Mouse (Mus musculus) A20 (cell line): Measurements from ENCODE around the gene Rufy3.
"Not testable (repeated sequence)": the region's sequence is repeated elsewhere in the genome, so short reads cannot be mapped to it uniquely, and the experiment has no call there.

ENCODE experiments used
- DNase-seq: peaks from one replicate; pipeline ENCODE4 v3.0.0-alpha.2; 2011; ENCODE audit warnings: low read depth, low spot score

Rufy3 gene

DNA sequence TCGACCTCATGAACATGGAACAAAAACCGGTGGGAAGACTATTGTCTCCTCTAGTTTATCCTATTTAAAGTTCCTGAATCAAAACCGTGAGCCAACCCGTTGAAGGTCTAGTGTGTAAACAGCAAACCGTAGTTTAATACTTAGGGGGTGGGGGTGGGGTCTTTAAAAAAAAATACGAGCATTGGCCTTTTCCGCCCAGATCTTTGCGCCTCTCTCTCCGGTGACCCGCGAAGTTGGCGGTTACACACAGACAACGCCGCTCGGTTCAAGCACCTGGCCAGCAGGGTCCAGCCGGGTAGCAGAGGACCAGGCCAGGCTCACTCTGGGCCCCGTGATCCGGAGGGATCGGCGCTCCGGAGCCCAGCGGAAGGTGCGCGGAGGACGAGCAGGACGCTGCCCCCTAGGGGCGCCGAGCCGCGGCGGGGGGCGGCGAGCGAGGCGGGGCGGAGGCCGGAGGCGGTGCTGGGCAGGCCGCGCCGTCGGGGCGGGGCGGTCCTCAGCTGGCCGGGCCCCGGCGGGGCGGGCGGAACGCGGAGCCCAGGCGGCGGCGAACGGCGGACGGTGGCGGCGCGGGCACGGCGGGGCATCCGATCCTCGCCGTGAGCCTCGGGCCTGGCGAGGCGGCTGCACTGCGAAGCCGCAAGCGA lies at the start of gene Rufy3:
Rufy3 (plus strand) TSS at position 540 of the 647 bp plus-strand sequence.
- DNase-seq, result peak; percentile 89

DNA sequence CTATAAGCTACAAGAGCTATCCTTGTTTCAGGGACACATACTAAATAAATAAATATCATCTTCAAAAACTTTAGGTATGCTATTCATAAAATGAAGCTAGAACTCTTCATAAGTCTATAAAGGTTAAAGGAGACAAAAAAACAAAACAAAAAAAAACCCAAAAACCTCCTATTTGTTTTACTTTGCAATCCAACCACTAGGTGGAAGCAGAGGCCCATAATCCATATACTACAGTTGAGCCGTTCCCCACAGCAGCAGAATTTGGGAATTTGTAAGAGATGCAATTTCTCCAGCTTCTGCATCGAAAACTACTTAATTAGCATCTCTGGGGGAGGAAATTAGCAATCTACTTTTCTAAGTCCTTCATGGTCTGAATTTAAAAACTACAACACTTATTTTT lies 45.6 kb upstream of the Rufy3 start:
- peak; percentile 56 for DNase-seq

DNA sequence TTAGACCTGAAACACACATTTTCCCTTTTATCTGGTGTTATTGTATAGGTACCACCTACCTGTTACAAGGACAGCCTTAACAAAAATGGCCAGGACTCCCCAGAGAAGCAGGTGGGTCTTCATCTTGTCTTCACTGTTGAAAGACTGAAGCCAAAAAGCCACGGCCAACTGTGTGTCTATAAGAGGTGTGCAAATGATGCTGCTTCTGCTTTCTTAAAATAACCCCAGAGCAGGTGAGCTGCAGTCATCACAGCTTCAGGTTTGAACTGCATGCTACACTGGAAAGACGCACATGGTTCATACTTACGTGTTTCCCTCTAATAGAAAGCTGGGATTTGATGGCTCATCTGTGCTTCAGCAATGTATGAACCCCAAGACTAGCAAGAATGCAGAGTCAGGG lies 37.2 kb upstream of the Rufy3 start, which contains the start of gene Jchain:
Jchain (minus strand) TSS at position 235 of the 400 bp plus-strand sequence.
- DNase-seq, result peak; percentile 93

DNA sequence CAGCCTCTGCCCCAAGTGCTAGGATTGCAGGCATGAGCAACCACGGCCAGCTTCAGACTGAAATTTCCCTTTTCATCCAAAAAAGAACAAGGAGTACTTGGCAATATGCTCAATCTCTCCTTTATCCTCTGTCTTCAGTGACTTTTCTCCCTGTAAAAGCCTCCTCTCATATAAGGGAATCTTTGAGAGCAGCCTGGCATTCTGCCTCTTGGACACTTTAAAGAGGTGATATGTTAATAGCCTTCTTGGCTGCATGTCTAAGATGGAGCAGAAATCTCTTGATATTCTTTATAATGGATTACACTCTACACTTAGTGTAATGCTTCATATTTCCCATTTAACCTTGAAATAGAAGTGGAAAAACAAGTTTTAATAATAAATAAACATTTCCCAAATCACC lies 33.9 kb upstream of the Rufy3 start:
- DNase-seq, result no peak

DNA sequence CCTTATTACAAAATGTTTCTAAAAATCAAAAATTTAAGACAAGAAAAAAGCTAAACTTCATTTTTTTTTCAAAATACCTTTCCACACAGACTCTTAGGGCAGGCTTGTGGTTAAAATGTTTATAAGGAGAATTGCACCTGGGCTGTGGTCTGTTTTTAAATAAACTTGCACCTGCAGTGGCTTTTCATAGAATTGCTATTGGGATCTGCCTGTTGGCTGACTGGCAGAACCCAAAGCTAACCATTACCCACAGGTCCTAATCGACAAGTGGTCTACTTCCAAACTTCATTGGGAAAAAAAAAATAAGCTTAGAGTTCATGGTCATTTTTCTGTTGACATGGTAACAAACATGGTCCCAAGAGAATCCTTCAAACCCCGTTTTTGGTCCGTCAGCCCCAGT lies 30.1 kb upstream of the Rufy3 start:
- peak; percentile 91 for DNase-seq

DNA sequence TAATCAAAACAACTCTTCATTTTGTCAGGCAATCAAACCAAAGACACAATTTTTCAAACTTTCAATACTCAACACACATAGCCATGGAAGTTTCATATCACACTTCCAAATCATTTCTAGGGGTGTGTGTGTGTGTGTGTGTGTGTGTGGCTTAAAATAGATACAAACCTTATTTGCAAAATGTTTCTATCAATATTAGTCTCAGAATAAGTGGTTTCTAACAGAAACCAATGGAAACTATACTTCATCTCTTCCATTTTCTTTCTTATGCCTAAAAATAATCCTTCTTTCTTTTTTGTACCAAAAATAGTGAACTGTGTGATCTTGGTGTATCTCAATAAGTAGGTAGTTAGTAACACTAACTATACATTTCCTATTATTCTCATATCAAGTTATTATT lies 24.0 kb upstream of the Rufy3 start:
- DNase-seq, result no peak

DNA sequence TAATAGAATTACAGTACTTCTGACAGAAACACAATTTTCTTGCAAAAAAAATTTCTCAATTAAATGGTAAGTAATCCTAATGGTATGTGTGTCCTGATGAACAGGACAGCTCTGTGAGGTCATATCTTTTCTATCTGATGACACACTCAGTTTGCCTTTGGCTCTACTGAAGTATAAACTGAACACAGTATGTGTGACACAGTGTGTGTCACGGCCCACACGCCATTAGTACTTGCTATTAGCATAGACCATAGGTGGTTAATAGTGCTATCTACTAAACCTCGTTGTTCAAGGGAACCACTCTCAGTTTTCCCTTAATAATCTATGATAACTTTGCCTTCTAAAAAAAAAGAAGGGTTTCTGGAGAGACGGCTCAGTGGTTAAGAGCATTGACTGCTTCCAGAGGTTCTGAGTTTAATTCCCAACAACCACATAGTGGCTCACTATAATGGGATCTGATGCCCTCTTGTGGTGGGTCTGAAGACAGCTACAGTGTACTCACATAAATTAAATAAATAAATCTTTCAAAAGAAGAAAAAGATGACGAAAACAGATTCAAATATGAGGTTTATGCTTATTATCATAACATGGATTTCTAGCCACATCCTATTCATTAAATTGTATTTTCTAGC lies 22.1 kb upstream of the Rufy3 start:
- DNase-seq, result peak; percentile 86

DNA sequence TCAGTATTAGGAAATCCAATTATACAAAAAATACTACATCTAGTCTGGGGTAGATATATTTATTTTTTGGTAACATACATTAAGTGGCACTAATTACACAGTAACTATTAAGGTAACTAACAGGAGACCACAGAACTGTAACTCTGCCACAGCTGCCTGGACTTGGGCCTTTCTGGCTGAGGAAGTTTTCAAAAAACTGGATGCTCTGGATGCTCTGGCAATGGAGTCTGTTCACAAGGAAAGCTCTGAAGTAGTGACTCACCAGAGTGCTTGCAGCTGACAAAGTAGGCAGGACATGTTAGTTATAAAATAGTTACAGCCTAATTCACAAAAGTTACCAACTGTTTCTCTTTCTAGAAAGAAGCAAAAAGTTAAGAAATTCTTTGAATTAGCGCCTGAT lies 20.4 kb upstream of the Rufy3 start:
- DNase-seq, result not testable (repeated sequence)

DNA sequence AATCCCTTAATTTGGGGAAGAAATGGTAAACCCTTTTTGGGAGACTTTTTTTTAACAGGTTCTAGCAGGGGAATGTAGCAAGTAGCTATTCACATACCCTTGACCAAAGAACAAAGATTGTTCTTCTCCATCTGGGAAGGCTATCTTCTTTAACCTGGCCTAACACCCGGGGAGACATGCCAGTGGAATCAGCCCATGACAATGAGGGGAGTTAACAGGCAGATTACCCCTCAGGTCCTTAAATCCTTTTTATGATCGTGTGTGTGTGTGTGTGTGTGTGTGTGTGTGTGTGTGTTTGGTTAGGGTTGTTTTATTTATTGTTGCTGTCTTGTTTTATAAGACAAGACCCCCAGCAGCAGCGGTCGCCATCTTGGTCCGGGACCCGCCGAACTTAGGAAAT lies 19.3 kb upstream of the Rufy3 start:
- DNase-seq, result no peak

DNA sequence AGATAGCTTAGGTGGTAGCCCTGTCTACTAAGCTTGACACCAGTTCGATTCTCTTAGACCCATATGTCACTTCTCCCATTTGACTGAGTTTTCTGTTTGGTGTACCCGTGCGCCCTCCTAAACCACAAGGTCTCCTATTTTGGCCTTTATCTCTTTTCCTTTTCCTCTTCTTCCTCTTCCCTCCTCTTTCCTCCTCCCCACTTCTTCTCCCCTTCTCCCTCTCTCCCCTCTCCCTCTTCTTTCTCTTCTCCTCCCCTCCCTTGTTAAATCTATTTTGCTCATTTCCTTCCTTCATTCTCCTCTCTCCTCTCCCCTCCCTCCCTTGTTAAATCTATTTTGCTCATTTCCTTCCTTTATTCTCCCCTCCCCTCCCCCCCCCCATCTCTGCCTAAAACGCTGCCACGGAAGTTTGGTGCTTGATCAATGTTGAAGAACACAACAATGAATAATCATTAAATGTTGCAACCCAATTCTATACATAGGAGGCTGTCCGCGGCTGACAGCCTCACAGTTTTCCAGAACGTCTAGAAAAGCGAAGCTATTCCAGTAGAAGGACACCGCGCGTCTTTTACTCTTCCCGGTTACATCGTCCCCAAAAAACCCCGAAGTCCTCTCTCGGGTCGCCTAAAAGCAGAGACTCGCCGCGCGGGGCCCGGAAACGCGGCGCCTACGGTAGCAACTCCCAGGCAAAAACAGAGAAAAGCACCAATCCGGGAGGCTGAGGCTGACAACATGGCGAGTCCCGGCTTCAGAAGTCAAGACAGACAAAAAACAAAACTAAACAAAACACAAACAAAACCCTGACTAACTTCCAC lies 11.4 kb upstream of the Rufy3 start:
- DNase-seq, result peak; percentile 76

DNA sequence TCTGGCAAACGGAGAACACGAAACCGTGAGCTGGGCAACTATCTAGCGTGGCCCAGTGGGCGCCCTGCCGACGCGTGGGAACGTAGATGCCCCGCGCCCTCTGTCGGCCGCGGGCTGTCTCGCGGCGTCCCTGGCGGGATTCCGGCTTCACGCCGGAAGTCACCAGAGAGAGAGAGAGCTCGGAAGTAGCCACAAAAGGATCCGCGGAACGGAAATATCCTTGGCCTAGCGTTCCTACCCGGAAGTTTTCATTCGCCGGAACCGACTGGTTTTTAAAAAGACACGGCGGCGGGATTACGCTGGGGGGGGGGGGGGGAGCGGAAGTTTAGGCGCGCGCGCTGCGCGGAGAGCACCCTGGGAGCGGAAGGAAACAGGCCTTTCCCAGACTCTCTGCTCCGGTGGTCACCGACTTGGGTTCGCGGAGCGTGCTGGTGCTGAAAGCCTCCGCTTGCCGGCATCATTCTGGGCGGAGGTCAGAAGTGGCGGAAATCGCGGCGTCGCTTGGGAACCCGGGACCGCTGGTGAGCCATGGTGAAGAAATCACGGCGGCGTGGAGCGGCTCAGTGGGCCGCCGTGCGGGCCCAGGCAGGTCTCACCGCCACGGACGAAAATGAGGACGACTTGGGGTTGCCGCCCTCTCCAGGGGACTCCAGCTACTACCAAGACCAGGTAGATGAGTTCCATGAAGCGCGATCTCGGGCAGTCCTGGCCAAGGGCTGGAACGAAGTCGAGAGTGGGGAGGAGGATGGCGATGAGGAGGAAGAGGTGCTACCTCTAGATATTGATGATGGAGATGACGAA lies 10.6 kb upstream of the Rufy3 start, which contains the start of gene Utp3:
Utp3 (plus strand) TSS at position 377 of the 801 bp plus-strand sequence.
- peak; percentile 100 for DNase-seq

DNA sequence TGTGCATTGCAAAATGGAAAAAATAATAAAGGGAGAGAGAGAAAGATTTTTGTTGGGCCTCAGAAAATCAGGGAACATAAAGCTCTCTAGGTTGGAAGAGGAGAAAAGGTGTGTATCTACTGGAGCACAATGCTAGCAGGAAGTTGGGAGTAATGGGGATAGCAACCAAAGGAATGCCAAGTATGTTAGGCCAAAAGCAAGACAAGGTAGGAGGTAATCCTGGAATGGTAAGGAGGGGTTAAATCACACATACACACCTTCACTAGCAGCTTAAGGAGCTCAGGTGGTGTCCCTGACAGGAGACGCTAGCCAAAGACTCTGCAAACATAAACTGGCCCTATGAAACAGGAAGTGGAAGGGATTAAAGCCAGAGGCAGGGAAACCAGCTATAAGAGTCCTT lies 5.8 kb upstream of the Rufy3 start:
- DNase-seq, result no peak

DNA sequence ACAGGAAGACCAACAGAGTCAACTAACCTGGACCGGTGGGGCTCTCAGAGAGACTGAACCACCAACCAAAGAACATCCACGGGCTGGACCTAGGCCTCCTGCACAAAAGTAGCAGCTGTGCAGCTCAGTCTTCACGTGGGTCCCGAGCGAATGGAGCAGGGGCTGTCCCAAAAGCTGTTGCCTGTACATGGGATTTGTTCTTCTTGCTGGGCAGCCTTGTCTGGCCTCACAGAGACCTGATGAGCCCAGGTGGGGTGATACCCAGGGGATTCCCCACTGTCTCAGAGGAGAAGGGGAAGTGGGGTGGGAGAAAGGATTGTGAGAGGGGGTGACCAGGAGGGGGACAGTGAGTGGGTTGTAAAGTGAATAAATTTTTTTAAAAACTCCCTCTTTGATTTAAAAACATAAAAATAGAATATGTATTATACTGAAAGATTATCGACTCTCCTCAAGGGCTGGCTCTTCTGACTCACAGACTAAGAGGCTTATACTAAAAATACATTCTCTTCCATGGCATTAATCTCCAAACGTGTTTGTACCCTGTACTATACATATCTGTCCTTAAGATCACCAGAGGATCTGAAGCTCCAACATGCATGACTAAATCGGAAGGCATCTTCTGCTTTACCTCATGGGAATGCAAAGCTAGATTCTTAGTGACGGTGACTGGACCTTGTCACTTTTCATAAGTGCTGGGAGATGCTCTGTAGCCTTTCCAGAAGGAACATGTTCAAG lies 3.6 kb upstream of the Rufy3 start:
- DNase-seq, result peak; percentile 88

DNA sequence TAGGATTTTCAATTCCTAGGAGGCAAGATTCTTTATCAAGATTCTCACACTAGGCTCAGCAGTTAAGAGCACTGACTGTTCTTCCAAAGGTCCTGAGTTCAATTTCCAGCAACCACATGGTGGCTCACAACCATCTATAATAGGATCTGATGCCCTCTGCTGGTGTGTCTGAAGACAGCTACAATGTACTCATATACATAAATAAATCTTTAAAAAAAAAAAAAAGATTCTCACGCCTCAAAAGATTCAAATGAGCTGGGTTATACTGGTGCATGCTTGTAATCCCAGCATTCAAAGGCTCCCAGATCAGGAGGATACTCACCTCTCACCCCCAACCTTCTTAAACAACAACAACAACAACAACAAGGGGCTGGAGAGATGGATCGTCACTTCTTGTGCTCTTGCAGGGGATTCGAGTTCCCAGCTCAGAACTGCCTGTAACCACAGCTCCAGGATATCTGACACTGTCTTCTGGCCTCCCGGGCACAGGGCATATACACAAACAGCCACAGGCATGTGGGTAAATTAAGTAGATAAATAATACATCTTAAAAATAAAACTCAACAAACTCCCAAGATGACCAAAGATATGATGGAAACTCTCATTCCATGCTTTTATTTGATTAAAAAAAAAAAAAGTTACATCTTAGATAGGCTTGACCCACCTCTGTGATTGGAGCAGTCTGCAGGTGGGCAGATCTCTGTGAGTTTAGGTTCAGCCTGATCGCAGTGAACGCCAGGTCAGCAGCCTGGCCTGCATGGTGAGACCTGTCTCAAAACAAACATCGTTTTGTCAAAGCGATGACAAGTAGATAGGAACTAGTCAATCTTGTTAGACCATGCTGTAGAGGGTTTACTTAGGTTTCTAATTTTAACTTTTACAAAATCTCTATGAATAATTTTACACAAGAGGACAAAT lies 1.7 kb upstream of the Rufy3 start:
- peak; percentile 85 for DNase-seq

DNA sequence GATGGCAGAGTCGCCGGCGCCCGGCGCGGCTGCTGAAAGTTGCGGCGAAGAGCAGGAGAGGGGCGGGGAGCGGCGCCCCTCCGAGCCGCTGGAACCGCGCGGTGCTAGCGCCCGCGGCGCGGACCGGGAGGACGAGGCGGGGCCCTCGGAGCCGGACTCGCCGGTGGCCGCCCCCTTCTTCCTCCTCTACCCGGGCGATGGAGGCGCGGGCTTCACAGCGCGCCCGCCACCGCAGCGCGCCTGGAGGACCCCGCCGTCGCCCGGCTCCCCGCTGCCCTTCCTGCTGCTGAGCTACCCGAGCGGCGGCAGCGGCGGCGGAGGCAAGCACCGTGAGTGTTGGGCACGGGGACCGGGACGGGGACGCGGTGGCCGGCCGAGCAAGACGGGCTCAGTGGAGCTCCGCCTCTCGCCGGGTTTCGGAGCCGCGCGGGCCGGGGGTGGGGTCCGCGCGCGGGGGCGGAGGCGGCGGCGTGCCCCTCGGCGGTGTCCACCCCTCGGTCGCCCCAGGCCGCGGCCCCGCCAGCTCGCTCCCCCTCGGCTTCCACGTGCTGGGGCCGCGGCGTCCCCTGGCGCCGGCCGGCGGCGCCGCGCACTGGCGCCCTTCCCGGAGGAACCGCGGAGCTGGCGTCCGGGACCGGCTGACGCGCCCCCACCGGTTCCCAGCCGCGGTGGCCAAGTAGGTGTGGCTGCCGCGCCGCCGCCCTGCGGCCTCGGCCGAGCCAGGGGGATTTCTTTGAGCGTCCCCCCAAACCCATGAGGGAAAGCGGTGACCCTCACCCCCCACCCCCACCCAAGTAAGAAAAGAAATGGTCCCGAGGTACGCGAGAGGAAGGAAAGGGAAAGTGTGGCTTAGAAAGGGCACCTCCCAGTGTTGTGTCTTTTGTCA lies 551 bp downstream of the Rufy3 start:
- DNase-seq, result peak; percentile 71

DNA sequence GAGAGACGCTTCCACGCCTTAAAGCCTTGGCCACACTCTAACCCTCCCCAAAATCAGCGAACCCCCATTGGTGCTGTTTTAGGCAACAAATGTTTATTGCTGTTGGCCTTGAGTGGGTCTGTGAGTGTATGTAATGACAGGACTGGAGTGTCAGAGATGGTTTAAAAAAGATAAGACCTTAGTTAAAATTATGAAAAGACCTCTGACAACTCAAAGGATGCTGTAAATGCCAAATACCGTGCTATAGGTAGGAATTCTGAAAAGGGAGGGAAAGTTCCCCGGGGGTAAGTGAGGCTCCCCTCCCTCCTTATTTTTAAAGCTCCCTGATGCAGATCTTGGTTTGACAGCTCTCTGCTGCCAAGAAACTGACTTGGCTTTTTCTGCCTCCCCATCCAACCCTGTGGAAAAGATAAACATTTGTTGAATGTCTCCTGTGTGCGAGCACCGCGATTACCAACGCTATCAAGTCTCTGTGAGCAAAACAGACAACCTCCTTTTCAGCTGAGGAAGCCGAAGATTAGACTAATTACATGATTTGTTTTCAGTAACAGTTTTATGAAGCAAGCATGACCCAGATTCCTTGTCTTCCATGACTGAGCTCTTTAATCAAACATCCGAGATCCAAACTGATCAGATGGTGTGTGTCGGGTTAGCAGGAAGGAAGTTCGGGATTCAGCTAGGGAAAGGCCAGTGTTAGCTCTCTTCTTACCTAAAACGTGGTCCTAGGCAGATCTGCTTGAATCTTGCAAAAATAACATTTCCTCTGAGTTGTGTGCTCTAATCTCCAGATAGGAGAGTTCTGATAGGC lies 1.4 kb downstream of the Rufy3 start:
- DNase-seq, result peak; percentile 40

DNA sequence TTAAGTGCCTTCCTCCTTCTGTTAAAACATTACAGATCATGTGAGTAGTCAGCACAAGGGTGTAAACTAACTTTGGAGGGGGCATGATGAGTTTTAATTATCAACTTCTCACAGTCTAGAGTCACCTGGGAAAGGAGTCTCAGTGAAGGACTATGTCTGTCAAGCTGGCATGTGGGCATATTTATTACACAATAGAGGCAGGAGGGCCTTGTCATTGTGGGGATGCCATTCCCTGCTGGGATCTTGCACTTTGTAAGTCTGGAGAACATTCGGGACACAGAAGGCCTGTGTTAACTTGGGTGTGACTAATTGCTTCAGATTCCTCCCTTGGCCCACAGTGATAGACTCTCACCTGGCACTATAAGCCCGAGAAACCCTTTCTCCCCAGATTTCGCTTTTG lies 4.7 kb downstream of the Rufy3 start:
- no peak for DNase-seq

DNA sequence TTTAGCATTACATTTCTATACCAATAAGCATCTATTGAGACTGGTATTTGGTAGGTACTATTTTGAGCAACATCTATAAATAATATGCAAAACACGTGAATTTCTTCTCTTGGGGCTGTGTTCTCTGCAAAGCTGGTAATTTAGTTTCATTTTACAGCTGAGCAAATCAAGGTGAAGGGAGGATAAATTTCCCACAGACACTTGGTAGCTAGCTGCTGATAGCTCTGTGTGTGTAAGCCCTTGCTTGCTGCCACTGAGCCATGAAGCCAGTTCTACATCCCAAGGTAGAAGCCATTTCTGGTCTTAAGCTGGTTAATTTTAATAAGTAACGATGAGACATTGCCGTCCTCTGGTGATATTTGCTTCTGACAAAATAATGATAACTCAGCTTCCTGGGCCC lies 10.0 kb downstream of the Rufy3 start:
- DNase-seq, result peak; percentile 75
